Mouse (Mus musculus) embryonic facial prominence, embryonic 12.5 days (tissue): ENCODE results near the gene Ccp110. TPM values are rescaled to one million over a fixed set of nuclear protein-coding genes. Genes with fewer than 3 reads are reported as not detected.
A peak's percentile ranks its signal among the peaks of the same experiment; 100 is the strongest.

Source experiments
- ATAC-seq: fragments of 200-750 bp; cut with Nextera tagmentation; 2 replicates; pipeline ENCODE4 v1.8.0; 2017; ENCODE audit not compliant: insufficient number of reproducible peaks, insufficient read depth, low FRiP score, low TSS enrichment
- H3K27ac ChIP-seq: fragments of 300-500 bp; sonication (generic); 2 replicates; pipeline ENCODE4 v1.5.1; 2016; ENCODE audit warnings: mild to moderate bottlenecking
- H3K27me3 ChIP-seq: fragments of 300-500 bp; sonication (generic); 2 replicates; pipeline ENCODE4 v1.6.1; 2016; ENCODE audit warnings: mild to moderate bottlenecking, moderate library complexity
- H3K36me3 ChIP-seq: fragments of 300-500 bp; sonication (generic); 2 replicates; pipeline ENCODE4 v1.6.1; 2016; ENCODE audit warnings: mild to moderate bottlenecking
- H3K4me1 ChIP-seq: fragments of 300-500 bp; sonication (generic); 2 replicates; pipeline ENCODE4 v1.6.1; 2016
- H3K4me2 ChIP-seq: fragments of 300-500 bp; sonication (generic); replicated peaks from 2 replicates; pipeline ENCODE4 v1.6.1; 2016; ENCODE audit warnings: mild to moderate bottlenecking, moderate library complexity
- H3K4me3 ChIP-seq: fragments of 300-500 bp; sonication (generic); 2 replicates; pipeline ENCODE4 v1.5.1; 2016; ENCODE audit warnings: mild to moderate bottlenecking
- H3K9ac ChIP-seq: fragments of 300-500 bp; sonication (generic); 2 replicates; pipeline ENCODE4 v1.6.1; 2016; ENCODE audit warnings: mild to moderate bottlenecking, moderate library complexity
- H3K9me3 ChIP-seq: fragments of 300-500 bp; sonication (generic); 2 replicates; pipeline ENCODE4 v1.6.1; 2016; ENCODE audit warnings: mild to moderate bottlenecking, moderate library complexity
- WGBS: fragments of 180-500 bp; shearing (Covaris S2); methylation state at CpG from one replicate; pipeline ENCODE4 v1.1.7; 2016; 5-methylcytosine and 5-hydroxymethylcytosine counted together
- polyA plus RNA-seq: library from polyadenylated mRNA; unstranded; fragments of >200 nt; fragmentation: Nextera tagmentation; extraction: Ambion mirVana; gene quantifications from 2 replicates; pipeline ENCODE4 v1.2.1, GENCODE M21; 2016

Ccp110 gene
- polyA plus RNA-seq, 1 experiment from 2014 or later = 34.3 TPM

- no peaks in the 10 kb centered on the region for H3K27me3 ChIP-seq
- no peaks in the 10 kb centered on the region for H3K9me3 ChIP-seq
- H3K9ac ChIP-seq = no peak overlapping the region
- WGBS = 81% methylated on average over 9 of the region's 9 CpGs
- peak overlapping the region; percentile 63 for H3K4me2 ChIP-seq
- no peaks in the 10 kb centered on the region for H3K36me3 ChIP-seq
- H3K27ac ChIP-seq = no peak overlapping the region
- no peak for ATAC-seq
- H3K4me3 ChIP-seq = peak overlapping the region; percentile 75
- H3K4me1 ChIP-seq = peaks cover 14% of the 10 kb centered on the region
These were observed 8.1 kb upstream of the Ccp110 start for GRCm38 (mm10) chr7:118704001-118704850.

- Histone ChIP-seq H3K9ac (peak within 1 kb of the TSS; percentile 83), H3K4me1 (peaks cover 14% of the 10 kb centered on the region), H3K27me3 (no peaks in the 10 kb centered on the region), H3K9me3 (no peaks in the 10 kb centered on the region), H3K4me3 (peak within 1 kb of the TSS; percentile 75), H3K4me2 (peak within 1 kb of the TSS; percentile 63), H3K36me3 (no peaks in the 10 kb centered on the region), H3K27ac (peak within 1 kb of the TSS; percentile 64; the same call in 1 of the 2 replicates)
- WGBS = under 1% methylated on average over 66 of the region's 66 CpGs
- ATAC-seq = peak; percentile 92
These were observed 7.0 kb upstream of the Ccp110 start, which contains the start of gene Gde1 for GRCm38 (mm10) chr7:118705101-118705961. Gene Gde1, minus strand, starts transcription at chr7:118705778.

- Histone ChIP-seq H3K4me1 (peaks cover 14% of the 10 kb centered on the region), H3K4me3 (peak overlapping the region; percentile 75), H3K27me3 (no peaks in the 10 kb centered on the region), H3K9me3 (no peaks in the 10 kb centered on the region), H3K9ac (no peak overlapping the region), H3K27ac (no peak overlapping the region), H3K36me3 (no peaks in the 10 kb centered on the region), H3K4me2 (peak overlapping the region; percentile 63)
- 33% methylated on average over 6 of the region's 6 CpGs for WGBS
- no peak for ATAC-seq
These were observed 6.3 kb upstream of the Ccp110 start for GRCm38 (mm10) chr7:118706051-118706450.

- Histone ChIP-seq H3K4me1 (peaks cover 14% of the 10 kb centered on the region), H3K4me2 (no peak overlapping the region), H3K9ac (no peak overlapping the region), H3K27me3 (no peaks in the 10 kb centered on the region), H3K36me3 (no peaks in the 10 kb centered on the region), H3K27ac (no peak overlapping the region), H3K9me3 (no peaks in the 10 kb centered on the region), H3K4me3 (no peak overlapping the region)
- whole genome bisulfite sequencing = 87% methylated on average over 5 of the region's 5 CpGs
- ATAC-seq = no peak
These were observed 5.9 kb upstream of the Ccp110 start for GRCm38 (mm10) chr7:118706488-118706887.

- WGBS = 79% methylated on average over 2 of the region's 2 CpGs
These were observed 5.1 kb upstream of the Ccp110 start for GRCm38 (mm10) chr7:118707216-118707615.

GRCm38 (mm10) chr7:118708002-118708401, 4.3 kb upstream of the Ccp110 start:
- no peak for ATAC-seq
- Histone ChIP-seq H3K4me3 (no peak overlapping the region), H3K9ac (no peak overlapping the region), H3K4me2 (no peak overlapping the region), H3K4me1 (peaks cover 16% of the 10 kb centered on the region), H3K27me3 (no peaks in the 10 kb centered on the region), H3K27ac (no peak overlapping the region), H3K36me3 (no peaks in the 10 kb centered on the region), H3K9me3 (no peaks in the 10 kb centered on the region)
- 92% methylated on average over 4 of the region's 4 CpGs for WGBS

More at GRCm38 (mm10) chr7:118707216-118707615, 5.1 kb upstream of the Ccp110 start:
- peaks cover 14% of the 10 kb centered on the region for H3K4me1 ChIP-seq
- H3K27ac ChIP-seq = no peak overlapping the region
- no peak for ATAC-seq
- H3K9ac ChIP-seq = no peak overlapping the region
- no peaks in the 10 kb centered on the region for H3K36me3 ChIP-seq
- no peak overlapping the region for H3K4me2 ChIP-seq
- no peaks in the 10 kb centered on the region for H3K9me3 ChIP-seq
- H3K4me3 ChIP-seq = no peak overlapping the region
- no peaks in the 10 kb centered on the region for H3K27me3 ChIP-seq

GRCm38 (mm10) chr7:118710776-118711175, 1.6 kb upstream of the Ccp110 start:
- 72% methylated on average over 5 of the region's 5 CpGs for WGBS
- no peak overlapping the region for H3K27ac ChIP-seq
- H3K4me1 ChIP-seq = peaks cover 9% of the 10 kb centered on the region
- no peak overlapping the region for H3K9ac ChIP-seq
- no peaks in the 10 kb centered on the region for H3K27me3 ChIP-seq
- no peak for ATAC-seq
- H3K4me3 ChIP-seq = no peak overlapping the region
- no peaks in the 10 kb centered on the region for H3K9me3 ChIP-seq
- H3K4me2 ChIP-seq = no peak overlapping the region
- H3K36me3 ChIP-seq = peaks cover 6% of the 10 kb centered on the region; the same call in 1 of the 2 replicates

GRCm38 (mm10) chr7:118714873-118715272, 2.5 kb downstream of the Ccp110 start:
- 91% methylated on average over 1 of the region's 1 CpGs for WGBS
- no peak for ATAC-seq
- no peaks in the 10 kb centered on the region for H3K9me3 ChIP-seq

GRCm38 (mm10) chr7:118718066-118718465, 5.7 kb downstream of the Ccp110 start:
- no peak overlapping the region for H3K4me3 ChIP-seq
- H3K27me3 ChIP-seq = no peaks in the 10 kb centered on the region
- ATAC-seq = no peak
- H3K9ac ChIP-seq = no peak overlapping the region
- H3K4me1 ChIP-seq = peaks cover 7% of the 10 kb centered on the region
- no peak overlapping the region for H3K4me2 ChIP-seq
- H3K36me3 ChIP-seq = peaks cover 32% of the 10 kb centered on the region
- no peak overlapping the region for H3K27ac ChIP-seq
- H3K9me3 ChIP-seq = no peaks in the 10 kb centered on the region
- 93% methylated on average over 4 of the region's 4 CpGs for WGBS

More at GRCm38 (mm10) chr7:118714873-118715272, 2.5 kb downstream of the Ccp110 start:
- Histone ChIP-seq H3K4me1 (peaks cover 9% of the 10 kb centered on the region), H3K4me2 (no peak overlapping the region), H3K27me3 (no peaks in the 10 kb centered on the region), H3K9ac (no peak overlapping the region), H3K4me3 (no peak overlapping the region), H3K36me3 (peaks cover 16% of the 10 kb centered on the region), H3K27ac (no peak overlapping the region)

- Histone ChIP-seq H3K36me3 (peaks cover 55% of the 10 kb centered on the region), H3K4me3 (no peak overlapping the region)
These were observed 11.6 kb downstream of the Ccp110 start for GRCm38 (mm10) chr7:118723927-118724326.

GRCm38 (mm10) chr7:118725459-118725858, 13.1 kb downstream of the Ccp110 start:
- H3K4me1 ChIP-seq = no peaks in the 10 kb centered on the region
- H3K9me3 ChIP-seq = no peaks in the 10 kb centered on the region
- 81% methylated on average over 2 of the region's 2 CpGs for WGBS
- H3K4me3 ChIP-seq = no peak overlapping the region
- no peak overlapping the region for H3K27ac ChIP-seq
- H3K27me3 ChIP-seq = no peaks in the 10 kb centered on the region
- no peak; the same call in 1 of the 2 replicates for ATAC-seq
- H3K4me2 ChIP-seq = no peak overlapping the region
- H3K9ac ChIP-seq = no peak overlapping the region
- H3K36me3 ChIP-seq = peaks cover 67% of the 10 kb centered on the region

More at GRCm38 (mm10) chr7:118723927-118724326, 11.6 kb downstream of the Ccp110 start:
- 89% methylated on average over 9 of the region's 9 CpGs for WGBS
- Histone ChIP-seq H3K4me1 (no peaks in the 10 kb centered on the region), H3K27me3 (no peaks in the 10 kb centered on the region), H3K27ac (no peak overlapping the region), H3K9me3 (no peaks in the 10 kb centered on the region), H3K9ac (no peak overlapping the region), H3K4me2 (no peak overlapping the region)
- no peak for ATAC-seq
